Mouse (Mus musculus) limb, embryonic 14.5 days (tissue): Measurements from ENCODE around the gene Gm21987. TPM values are rescaled to one million over a fixed set of nuclear protein-coding genes. Genes with fewer than 3 reads are reported as not detected.

Source experiments
- ATAC-seq: fragments of 200-750 bp; cut with Nextera tagmentation; 2 replicates; pipeline ENCODE4 v1.8.0; 2017; ENCODE audit warnings: low read depth, moderate number of reproducible peaks, moderate TSS enrichment; ENCODE audit not compliant: low FRiP score
- DNase-seq: peaks from one replicate; pipeline ENCODE4 v3.0.0-alpha.2; 2015; ENCODE audit warnings: low spot score
- H3K27ac ChIP-seq: fragments of 300-500 bp; sonication (generic); replicated peaks from 2 replicates; pipeline ENCODE4 v1.5.1; 2014; ENCODE audit warnings: low read depth, mild to moderate bottlenecking, low read length, moderate library complexity, mixed read lengths
- H3K27me3 ChIP-seq: fragments of 300-500 bp; sonication (generic); 2 replicates; pipeline ENCODE4 v1.6.1; 2014; ENCODE audit warnings: low read length, mixed read lengths; ENCODE audit not compliant: control insufficient read depth, insufficient read depth
- H3K36me3 ChIP-seq: fragments of 300-500 bp; sonication (generic); 2 replicates; pipeline ENCODE4 v1.6.1; 2014; ENCODE audit warnings: mild to moderate bottlenecking, low read length, moderate library complexity, mixed read lengths; ENCODE audit not compliant: control insufficient read depth, insufficient read depth
- H3K4me1 ChIP-seq: fragments of 300-500 bp; sonication (generic); 2 replicates; pipeline ENCODE4 v1.6.1; 2014; ENCODE audit warnings: antibody characterized with exemption, low read length, mixed read lengths; ENCODE audit not compliant: control insufficient read depth, insufficient read depth
- H3K4me2 ChIP-seq: fragments of 300-500 bp; sonication (generic); replicated peaks from 2 replicates; pipeline ENCODE4 v1.6.1; 2014; ENCODE audit warnings: low read depth, mild to moderate bottlenecking, low read length, moderate library complexity; ENCODE audit not compliant: severe bottlenecking
- H3K4me3 ChIP-seq: fragments of 300-500 bp; sonication (generic); replicated peaks from 2 replicates; pipeline ENCODE4 v1.5.1; 2014; ENCODE audit warnings: low read length
- H3K9ac ChIP-seq: fragments of 300-500 bp; sonication (generic); 2 replicates; pipeline ENCODE4 v1.6.1; 2014; ENCODE audit warnings: mild to moderate bottlenecking, low read depth, low read length, moderate library complexity; ENCODE audit not compliant: severe bottlenecking
- H3K9me3 ChIP-seq: fragments of 300-500 bp; sonication (generic); 2 replicates; pipeline ENCODE4 v1.6.1; 2016; ENCODE audit warnings: low read length; ENCODE audit not compliant: control insufficient read depth
- POLR2A ChIP-seq: fragments of 200-500 bp; IDR thresholded peaks from 2 replicates; pipeline ENCODE4 v1.8.0; 2012; ENCODE audit warnings: inconsistent platforms, mild to moderate bottlenecking, moderate library complexity, borderline replicate concordance; ENCODE audit not compliant: insufficient read depth, insufficient read length; ENCODE audit errors: extremely low read depth
- whole genome bisulfite sequencing: fragments of 180-500 bp; shearing (Covaris S2); extraction: QIAGEN DNeasy Blood & Tissue Kit; methylation state at CpG from one replicate; pipeline ENCODE4 v1.1.7; 2014; 5-methylcytosine and 5-hydroxymethylcytosine counted together
- polyA plus RNA-seq, 2 experiments: library from polyadenylated mRNA; depleted of rRNA in 1 of 2; stranded (reverse) in 1 of 2; unstranded in 1 of 2; fragments of >200 nt; fragmentation: Nextera tagmentation in 1 of 2; extraction: Ambion mirVana in 1 of 2; gene quantifications; 2 replicates each; pipeline versions ENCODE4 v1.2.1 to v1.2.3; 2012 to 2014

Gene Gm21987
- polyA plus RNA-seq, 2 experiments = not detected

GRCm38 (mm10) chr16:38394191-38394618 lies 47.4 kb downstream of the Gm21987 start:
- Histone ChIP-seq H3K36me3 (no peaks in the 10 kb centered on the region), H3K27me3 (no peaks in the 10 kb centered on the region), H3K27ac (no peak overlapping the region), H3K4me2 (no peak overlapping the region), H3K9ac (no peak overlapping the region), H3K4me3 (no peak overlapping the region), H3K9me3 (no peaks in the 10 kb centered on the region), H3K4me1 (peaks cover 10% of the 10 kb centered on the region)
- 85% methylated on average over 8 of the region's 8 CpGs for WGBS
- ATAC-seq (no peak), DNase-seq (no peak)
- no peak for TF ChIP-seq POLR2A

GRCm38 (mm10) chr16:38395060-38395730 lies 48.4 kb downstream of the Gm21987 start:
- Histone ChIP-seq H3K27me3 (no peaks in the 10 kb centered on the region), H3K4me3 (no peak overlapping the region), H3K9me3 (no peaks in the 10 kb centered on the region), H3K4me1 (peaks cover 20% of the 10 kb centered on the region), H3K4me2 (no peak overlapping the region), H3K9ac (no peak overlapping the region), H3K27ac (no peak overlapping the region), H3K36me3 (no peaks in the 10 kb centered on the region)
- no peak for TF ChIP-seq POLR2A
- ATAC-seq (no peak), DNase-seq (no peak)
- 62% methylated on average over 6 of the region's 6 CpGs for WGBS

GRCm38 (mm10) chr16:38396155-38396554 lies 49.3 kb downstream of the Gm21987 start:
- DNase-seq (peak; percentile 84), ATAC-seq (peak; percentile 58)
- Histone ChIP-seq H3K9me3 (no peaks in the 10 kb centered on the region), H3K9ac (no peak overlapping the region), H3K4me3 (no peak overlapping the region), H3K27ac (no peak overlapping the region), H3K36me3 (no peaks in the 10 kb centered on the region), H3K4me2 (no peak overlapping the region; the same call in 1 of the 2 replicates), H3K4me1 (peaks cover 22% of the 10 kb centered on the region), H3K27me3 (no peaks in the 10 kb centered on the region)
- TF ChIP-seq POLR2A = no peak
- WGBS = 23% methylated on average over 13 of the region's 13 CpGs

- no peak overlapping the region for H3K4me2 ChIP-seq
- no peak overlapping the region for H3K9ac ChIP-seq
- ATAC-seq = no peak
- no peak for TF ChIP-seq POLR2A
- no peak overlapping the region for H3K4me3 ChIP-seq
- no peaks in the 10 kb centered on the region for H3K9me3 ChIP-seq
- H3K4me1 ChIP-seq = peaks cover 22% of the 10 kb centered on the region
- H3K27me3 ChIP-seq = no peaks in the 10 kb centered on the region
- no peak for DNase-seq
- H3K27ac ChIP-seq = no peak overlapping the region
- no peaks in the 10 kb centered on the region for H3K36me3 ChIP-seq
- WGBS = 90% methylated on average over 6 of the region's 6 CpGs
Observed at GRCm38 (mm10) chr16:38398266-38398665, 51.4 kb downstream of the Gm21987 start.

- Histone ChIP-seq H3K9ac (no peak overlapping the region), H3K9me3 (no peaks in the 10 kb centered on the region), H3K27ac (no peak overlapping the region), H3K4me2 (no peak overlapping the region), H3K4me3 (no peak overlapping the region), H3K4me1 (peaks cover 22% of the 10 kb centered on the region), H3K27me3 (no peaks in the 10 kb centered on the region), H3K36me3 (no peaks in the 10 kb centered on the region)
- WGBS = 78% methylated on average over 3 of the region's 3 CpGs
- ATAC-seq = 0 out of 2 replicates have a peak, but pooled peaks have one; percentile 8
- no peak for TF ChIP-seq POLR2A
- no peak for DNase-seq
Observed at GRCm38 (mm10) chr16:38399076-38399475, 52.2 kb downstream of the Gm21987 start.
